Mouse (Mus musculus) MEL (cell line): ENCODE data around the gene Gys1. TPM values are rescaled to one million over a fixed set of nuclear protein-coding genes. Genes with fewer than 3 reads are reported as not detected.

ENCODE experiments used
- DNase-seq: peaks from one replicate; pipeline ENCODE4 v3.0.0; 2011; ENCODE audit warnings: low read depth, low spot score
- H3K27ac ChIP-seq: 2 replicates; pipeline ENCODE4 v1.5.1; 2012; ENCODE audit warnings: low read depth, mild to moderate bottlenecking, control low read depth, low read length, moderate library complexity; ENCODE audit not compliant: control insufficient read depth
- H3K27me3 ChIP-seq, 2 experiments: fragments of 150-350 bp in 1 of 2; sonication (generic) in 1 of 2; 2 replicates each; pipeline ENCODE4 v1.6.1; 2012; ENCODE audit warnings: low read length in 2 of 2, mild to moderate bottlenecking in 2 of 2, improper control_type of control experiment in 1 of 2, moderate library complexity in 1 of 2; ENCODE audit not compliant: insufficient read depth in 2 of 2, control insufficient read depth in 1 of 2
- H3K36me3 ChIP-seq, 2 experiments: 2 replicates each; pipeline ENCODE4 v1.6.1; 2012 to 2014; ENCODE audit warnings: low read length in 2 of 2, improper control_type of control experiment in 1 of 2, inconsistent platforms in 1 of 2, mild to moderate bottlenecking in 1 of 2; ENCODE audit not compliant: insufficient read depth in 2 of 2, control insufficient read depth in 1 of 2
- H3K4me1 ChIP-seq, 2 experiments: fragments of 150-350 bp in 1 of 2; sonication (generic) in 1 of 2; 2 replicates each; pipeline ENCODE4 v1.6.1; 2012; ENCODE audit warnings: low read length in 2 of 2, improper control_type of control experiment in 1 of 2, mild to moderate bottlenecking in 1 of 2; ENCODE audit not compliant: insufficient read depth in 2 of 2, control insufficient read depth in 1 of 2
- H3K4me3 ChIP-seq, 2 experiments: fragments of 150-350 bp in 1 of 2; sonication (generic) in 1 of 2; 2 replicates each; pipeline ENCODE4 v1.5.1; 2012; ENCODE audit warnings: low read depth in 2 of 2, low read length in 2 of 2, mild to moderate bottlenecking in 2 of 2, moderate library complexity in 2 of 2, control low read depth in 1 of 2, improper control_type of control experiment in 1 of 2; ENCODE audit not compliant: control insufficient read depth in 1 of 2, insufficient read depth in 1 of 2
- H3K79me2 ChIP-seq: 2 replicates; pipeline ENCODE4 v1.6.1; 2012; ENCODE audit warnings: mild to moderate bottlenecking, low read length, moderate library complexity; ENCODE audit not compliant: control insufficient read depth, poor library complexity, insufficient read depth
- H3K9ac ChIP-seq: 2 replicates; pipeline ENCODE4 v1.6.1; 2012; ENCODE audit warnings: low read depth, mild to moderate bottlenecking, control low read depth, low read length, moderate library complexity; ENCODE audit not compliant: control insufficient read depth, poor library complexity, severe bottlenecking
- H3K9me3 ChIP-seq: fragments of 150-350 bp; sonication (generic); replicated peaks from 2 replicates; pipeline ENCODE4 v1.6.1; 2012; ENCODE audit warnings: mild to moderate bottlenecking, low read length, improper control_type of control experiment, moderate library complexity; ENCODE audit not compliant: insufficient read depth
- BHLHE40 ChIP-seq: IDR thresholded peaks from 2 replicates; pipeline ENCODE4 v1.6.1; 2012; ENCODE audit warnings: low read depth, mild to moderate bottlenecking, inconsistent platforms, low read length, improper control_type of control experiment, borderline replicate concordance
- CHD1 ChIP-seq: IDR thresholded peaks from 2 replicates; pipeline ENCODE4 v1.6.1; 2012; ENCODE audit warnings: low read depth, mild to moderate bottlenecking, inconsistent platforms, low read length, improper control_type of control experiment
- CHD2 ChIP-seq: IDR thresholded peaks from 2 replicates; pipeline ENCODE4 v1.6.1; 2011; ENCODE audit warnings: low read length, improper control_type of control experiment
- CTCF ChIP-seq, 3 experiments: IDR thresholded peaks in 2 of 3; conservative IDR thresholded peaks in 1 of 3; 2 replicates each; pipeline ENCODE4 v1.5.1; 2011 to 2012; ENCODE audit warnings: low read length in 3 of 3, low read depth in 2 of 3, mild to moderate bottlenecking in 2 of 3, improper control_type of control experiment in 1 of 3, inconsistent platforms in 1 of 3, mixed read lengths in 1 of 3, moderate library complexity in 1 of 3; ENCODE audit not compliant: control insufficient read depth in 1 of 3, insufficient read depth in 1 of 3, poor library complexity in 1 of 3, severe bottlenecking in 1 of 3
- EP300 ChIP-seq, 2 experiments: IDR thresholded peaks; 2 replicates each; pipeline ENCODE4 v1.6.1; 2011; ENCODE audit warnings: improper control_type of control experiment in 2 of 2, low read length in 2 of 2, low read depth in 1 of 2, mild to moderate bottlenecking in 1 of 2
- ETS1 ChIP-seq: IDR thresholded peaks from 2 replicates; pipeline ENCODE4 v1.6.1; 2012; ENCODE audit warnings: low read depth, mild to moderate bottlenecking, inconsistent platforms, low read length, improper control_type of control experiment, moderate library complexity
- GABPA ChIP-seq: IDR thresholded peaks from 2 replicates; pipeline ENCODE4 v1.6.1; 2012; ENCODE audit warnings: low read depth, mild to moderate bottlenecking, inconsistent platforms, low read length, improper control_type of control experiment, moderate library complexity
- GATA1 ChIP-seq: IDR thresholded peaks from 2 replicates; pipeline ENCODE4 v1.6.1; 2011; ENCODE audit warnings: low read depth, low read length, improper control_type of control experiment
- HCFC1 ChIP-seq: IDR thresholded peaks from 2 replicates; pipeline ENCODE4 v1.6.1; 2012; ENCODE audit warnings: low read depth, mild to moderate bottlenecking, inconsistent platforms, low read length, improper control_type of control experiment, moderate library complexity
- JUND ChIP-seq: IDR thresholded peaks from 2 replicates; pipeline ENCODE4 v1.6.1; 2011; ENCODE audit warnings: low read depth, mild to moderate bottlenecking, improper control_type of control experiment, low read length
- KAT2A ChIP-seq: conservative IDR thresholded peaks from 2 replicates; pipeline ENCODE4 v1.6.1; 2012; ENCODE audit warnings: low read depth, low read length, improper control_type of control experiment, inconsistent platforms
- MAFK ChIP-seq: IDR thresholded peaks from 2 replicates; pipeline ENCODE4 v1.6.1; 2011; ENCODE audit warnings: low read depth, mild to moderate bottlenecking, low read length, improper control_type of control experiment, borderline replicate concordance
- MAX ChIP-seq: IDR thresholded peaks from 2 replicates; pipeline ENCODE4 v1.6.1; 2011; ENCODE audit warnings: low read length, improper control_type of control experiment
- MAZ ChIP-seq: IDR thresholded peaks from 2 replicates; pipeline ENCODE4 v1.6.1; 2012; ENCODE audit warnings: low read depth, mild to moderate bottlenecking, inconsistent platforms, low read length, improper control_type of control experiment
- MXI1 ChIP-seq: IDR thresholded peaks from 2 replicates; pipeline ENCODE4 v1.6.1; 2011; ENCODE audit warnings: mild to moderate bottlenecking, low read depth, low read length, improper control_type of control experiment
- MYB ChIP-seq: IDR thresholded peaks from 2 replicates; pipeline ENCODE4 v1.6.1; 2011; ENCODE audit warnings: mild to moderate bottlenecking, low read depth, low read length, improper control_type of control experiment
- NELFE ChIP-seq: IDR thresholded peaks from 2 replicates; pipeline ENCODE4 v1.6.1; 2011; ENCODE audit warnings: low read depth, low read length, improper control_type of control experiment
- POLR2A ChIP-seq, 2 experiments: IDR thresholded peaks; 2 replicates each; pipeline ENCODE4 v1.6.1; 2011 to 2012; ENCODE audit warnings: low read length in 2 of 2, mild to moderate bottlenecking in 2 of 2, control low read depth in 1 of 2, improper control_type of control experiment in 1 of 2, low read depth in 1 of 2, moderate library complexity in 1 of 2; ENCODE audit not compliant: control insufficient read depth in 1 of 2, insufficient read depth in 1 of 2, poor library complexity in 1 of 2
- POLR2AphosphoS2 ChIP-seq: IDR thresholded peaks from 2 replicates; pipeline ENCODE4 v1.6.1; 2011; ENCODE audit warnings: low read length, improper control_type of control experiment
- POLR2AphosphoS5 ChIP-seq: IDR thresholded peaks from 2 replicates; pipeline ENCODE4 v1.6.1; 2012; ENCODE audit warnings: low read depth, borderline replicate concordance, mild to moderate bottlenecking, inconsistent platforms, low read length, moderate library complexity, mixed read lengths
- RAD21 ChIP-seq: IDR thresholded peaks from 2 replicates; pipeline ENCODE4 v1.6.1; 2011; ENCODE audit warnings: mild to moderate bottlenecking, low read depth, low read length, improper control_type of control experiment
- RCOR1 ChIP-seq: IDR thresholded peaks from 2 replicates; pipeline ENCODE4 v1.6.1; 2012; ENCODE audit warnings: low read depth, mild to moderate bottlenecking, inconsistent platforms, low read length, improper control_type of control experiment
- SIN3A ChIP-seq: IDR thresholded peaks from 2 replicates; pipeline ENCODE4 v1.6.1; 2012; ENCODE audit warnings: low read length, improper control_type of control experiment, inconsistent platforms
- SMC3 ChIP-seq: IDR thresholded peaks from 2 replicates; pipeline ENCODE4 v1.6.1; 2011; ENCODE audit warnings: low read depth, low read length, improper control_type of control experiment
- TAL1 ChIP-seq: IDR thresholded peaks from 2 replicates; pipeline ENCODE4 v1.6.1; 2012; ENCODE audit warnings: mild to moderate bottlenecking, inconsistent platforms, low read length, moderate library complexity, mixed read lengths
- TCF12 ChIP-seq: IDR thresholded peaks from 2 replicates; pipeline ENCODE4 v1.6.1; 2014; ENCODE audit warnings: low read depth, mild to moderate bottlenecking, inconsistent platforms, low read length, improper control_type of control experiment, moderate library complexity
- USF1 ChIP-seq: IDR thresholded peaks from 2 replicates; pipeline ENCODE4 v1.6.1; 2014; ENCODE audit warnings: low read depth, mild to moderate bottlenecking, inconsistent platforms, low read length, improper control_type of control experiment, moderate library complexity
- USF2 ChIP-seq, 2 experiments: IDR thresholded peaks; 2 replicates each; pipeline ENCODE4 v1.6.1; 2011 to 2012; ENCODE audit warnings: improper control_type of control experiment in 2 of 2, low read length in 2 of 2, borderline replicate concordance in 1 of 2, inconsistent platforms in 1 of 2, low read depth in 1 of 2, mild to moderate bottlenecking in 1 of 2; ENCODE audit not compliant: insufficient read depth in 1 of 2
- ZKSCAN1 ChIP-seq: IDR thresholded peaks from 2 replicates; pipeline ENCODE4 v1.6.1; 2012; ENCODE audit warnings: low read depth, mild to moderate bottlenecking, inconsistent platforms, low read length, improper control_type of control experiment, moderate library complexity
- ZMIZ1 ChIP-seq: IDR thresholded peaks from 2 replicates; pipeline ENCODE4 v1.6.1; 2012; ENCODE audit warnings: low read depth, mild to moderate bottlenecking, inconsistent platforms, low read length, improper control_type of control experiment, moderate library complexity
- ZNF384 ChIP-seq: IDR thresholded peaks from 2 replicates; pipeline ENCODE4 v1.6.1; 2012; ENCODE audit warnings: low read depth, mild to moderate bottlenecking, inconsistent platforms, low read length, improper control_type of control experiment
- polyA plus RNA-seq, 2 experiments: library from polyadenylated mRNA; stranded (reverse) in 1 of 2; unstranded in 1 of 2; fragments of >175 nt in 1 of 2; fragments of >200 nt in 1 of 2; gene quantifications; 2 replicates each; pipeline versions ENCODE4 v1.2.1 to v1.2.4; 2012; ENCODE audit warnings: low replicate concordance in 2 of 2, low read depth in 1 of 2; ENCODE audit not compliant: insufficient read length in 2 of 2, insufficient read depth in 1 of 2, missing spikeins in 1 of 2
- total RNA-seq: library from RNA; depleted of rRNA; stranded (reverse); fragments of 300-350 nt; gene quantifications from 2 replicates; pipeline ENCODE4 v1.2.3, GENCODE M21; 2012

Gene Gys1
- total and polyA plus RNA-seq, 3 experiments: 12.8 to 46.9 TPM; not detected in 1

DNA sequence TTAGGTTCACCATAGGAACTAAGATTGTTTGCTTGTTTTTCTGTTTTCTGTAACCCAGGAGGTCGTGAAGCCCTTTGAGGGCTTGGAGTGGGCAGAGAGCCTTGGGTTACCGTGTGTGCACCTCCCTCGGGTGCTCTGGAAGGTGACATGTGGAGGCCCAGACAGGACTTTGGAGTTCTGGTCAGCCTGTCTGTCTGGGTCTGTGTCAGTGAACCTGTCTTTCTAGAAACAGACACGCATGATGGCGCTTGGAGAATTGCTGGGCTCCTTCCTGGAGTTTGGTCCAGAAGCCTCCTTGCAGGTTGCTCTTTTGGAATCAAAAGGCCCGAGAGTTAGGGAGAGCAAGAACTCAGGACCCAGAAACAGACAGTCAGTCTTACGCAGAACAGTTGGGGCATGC is 25.7 kb downstream of the Gys1 start:
- no peaks in the 10 kb centered on the region for H3K27me3 ChIP-seq
- TF ChIP-seq USF2 (IDR thresholded peaks at IDR 0.05; ENCODE audit: borderline replicate concordance in 1 of 2, insufficient read depth in 1 of 2, low read depth in 1 of 2, low read length in 2 of 2): no peak
- 0 out of 4 replicates have a peak, but pooled peaks of 1 of the 2 experiments have one; percentile 10 for TF ChIP-seq POLR2A (IDR thresholded peaks at IDR 0.05; ENCODE audit: control insufficient read depth in 1 of 2, insufficient read depth in 1 of 2, low read depth in 1 of 2, low read length in 2 of 2, poor library complexity in 1 of 2)
- TF ChIP-seq, all 39 proteins: peak for 1
- Histone ChIP-seq H3K4me3 (peak overlapping the region; percentile 21 to 51), H3K79me2 (peaks cover 29% of the 10 kb centered on the region), H3K9ac (peak overlapping the region; percentile 76), H3K27ac (peak overlapping the region; percentile 96), H3K36me3 (peaks cover 7 to 22% of the 10 kb centered on the region in 2 experiments), H3K9me3 (no peaks in the 10 kb centered on the region), H3K4me1 (peaks cover 7 to 26% of the 10 kb centered on the region in 2 experiments; a peak in 3 of 4 replicates)
- DNase-seq: no peak

GRCm38 (mm10) chr7:45460860-45461314 is 26.2 kb downstream of the Gys1 start:
- Histone ChIP-seq H3K36me3 (peaks cover 7 to 25% of the 10 kb centered on the region in 2 experiments), H3K4me3 (peak overlapping the region in 1 of 2 experiments; percentile 5; a peak in 1 of 4 replicates), H3K4me1 (peaks cover 7 to 30% of the 10 kb centered on the region in 2 experiments; a peak in 3 of 4 replicates)
- peak; percentile 100 for TF ChIP-seq GABPA
- TF ChIP-seq ZNF384: no peak
- TF ChIP-seq GATA1: no peak
- peak; percentile 34; the same call in 1 of the 2 replicates for TF ChIP-seq BHLHE40
- peak; percentile 3; the same call in 1 of the 2 replicates for TF ChIP-seq MAZ
- no peak for TF ChIP-seq CHD2
- no peak for TF ChIP-seq USF2 (IDR thresholded peaks at IDR 0.05; ENCODE audit: borderline replicate concordance in 1 of 2, insufficient read depth in 1 of 2, low read depth in 1 of 2, low read length in 2 of 2)
- TF ChIP-seq TAL1: no peak
- no peak for TF ChIP-seq MYB
- TF ChIP-seq MXI1: peak; percentile 65
- peak; percentile 36 for TF ChIP-seq CHD1
- TF ChIP-seq RAD21: no peak
- TF ChIP-seq POLR2AphosphoS5: no peak
- no peak for TF ChIP-seq KAT2A
- no peak for TF ChIP-seq CTCF (IDR thresholded peaks at IDR 0.05 in 2 of 3, conservative IDR thresholded peaks at IDR 0.05 in 1 of 3; ENCODE audit: control insufficient read depth in 1 of 3, insufficient read depth in 1 of 3, low read depth in 2 of 3, low read length in 3 of 3, poor library complexity in 1 of 3, severe bottlenecking in 1 of 3)
- TF ChIP-seq HCFC1: peak; percentile 37; the same call in 1 of the 2 replicates
- peak; percentile 61; the same call in 1 of the 2 replicates for TF ChIP-seq MAX
- peak; percentile 44; the same call in 1 of the 2 replicates for TF ChIP-seq NELFE
- peak; percentile 5 to 65; a peak in 2 of 4 replicates for TF ChIP-seq POLR2A (IDR thresholded peaks at IDR 0.05; ENCODE audit: control insufficient read depth in 1 of 2, insufficient read depth in 1 of 2, low read depth in 1 of 2, low read length in 2 of 2, poor library complexity in 1 of 2)
- no peak for TF ChIP-seq POLR2AphosphoS2
- peak; percentile 97 for TF ChIP-seq MAFK
- TF ChIP-seq RCOR1: no peak
- TF ChIP-seq TCF12: peak; percentile 53
- TF ChIP-seq ZKSCAN1: no peak
- no peak for TF ChIP-seq SMC3
- peak; percentile 28 to 73; a peak in 3 of 4 replicates for TF ChIP-seq EP300 (IDR thresholded peaks at IDR 0.05; ENCODE audit: low read depth in 1 of 2, low read length in 2 of 2)
- no peak for TF ChIP-seq JUND
- peak; percentile 80 for TF ChIP-seq SIN3A
- peak; percentile 88 for TF ChIP-seq ETS1
- TF ChIP-seq ZMIZ1: 0 out of 2 replicates have a peak, but pooled peaks have one; percentile 26
- no peak for TF ChIP-seq USF1

More at GRCm38 (mm10) chr7:45460860-45461314, 26.2 kb downstream of the Gys1 start:
- peaks cover 34% of the 10 kb centered on the region for H3K79me2 ChIP-seq
- H3K27ac ChIP-seq: peak overlapping the region; percentile 96
- H3K9ac ChIP-seq: peak overlapping the region; percentile 76
- peak; percentile 89 for DNase-seq
- no peaks in the 10 kb centered on the region for H3K9me3 ChIP-seq
- H3K27me3 ChIP-seq: no peaks in the 10 kb centered on the region
